Mouse (Mus musculus): ENCODE results near the gene Acot8. TPM values are rescaled to one million over a fixed set of nuclear protein-coding genes. Genes with fewer than 3 reads are reported as not detected.

The Acot8 gene
- polyA plus RNA-seq, 1 experiment from 2014 or later = 17.8 TPM

DNA sequence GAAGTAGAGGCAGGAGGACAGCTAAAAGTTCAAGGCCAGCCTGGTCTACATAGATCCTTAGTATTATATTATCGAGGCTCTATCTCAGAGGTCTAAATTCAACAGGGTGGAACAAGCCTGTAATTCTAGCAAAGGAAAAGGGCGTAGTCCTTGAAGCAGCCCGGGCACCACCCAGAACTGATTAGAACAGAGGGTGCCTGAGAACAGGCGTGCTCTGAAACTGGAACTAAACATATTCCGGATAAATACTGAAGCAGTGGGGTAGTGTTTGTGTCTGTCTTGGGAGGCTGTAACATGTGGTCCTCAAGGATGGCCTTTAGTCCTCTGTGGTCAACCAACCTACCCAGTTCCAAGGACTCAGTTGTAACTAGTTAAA is 30.7 kb downstream of the Acot8 start:
- no peak for DNase-seq (ENCODE audit: low spot score)
- Histone ChIP-seq H3K27ac (no peak overlapping the region), H3K9me3 (no peaks in the 10 kb centered on the region), H3K4me1 (peaks cover 21% of the 10 kb centered on the region), H3K27me3 (ENCODE audit: insufficient read depth, poor library complexity, severe bottlenecking) (peaks cover 22% of the 10 kb centered on the region), H3K4me3 (no peak overlapping the region), H3K36me3 (peaks cover 25% of the 10 kb centered on the region)
- 69% methylated on average over 5 of the region's 5 CpGs for WGBS

DNA sequence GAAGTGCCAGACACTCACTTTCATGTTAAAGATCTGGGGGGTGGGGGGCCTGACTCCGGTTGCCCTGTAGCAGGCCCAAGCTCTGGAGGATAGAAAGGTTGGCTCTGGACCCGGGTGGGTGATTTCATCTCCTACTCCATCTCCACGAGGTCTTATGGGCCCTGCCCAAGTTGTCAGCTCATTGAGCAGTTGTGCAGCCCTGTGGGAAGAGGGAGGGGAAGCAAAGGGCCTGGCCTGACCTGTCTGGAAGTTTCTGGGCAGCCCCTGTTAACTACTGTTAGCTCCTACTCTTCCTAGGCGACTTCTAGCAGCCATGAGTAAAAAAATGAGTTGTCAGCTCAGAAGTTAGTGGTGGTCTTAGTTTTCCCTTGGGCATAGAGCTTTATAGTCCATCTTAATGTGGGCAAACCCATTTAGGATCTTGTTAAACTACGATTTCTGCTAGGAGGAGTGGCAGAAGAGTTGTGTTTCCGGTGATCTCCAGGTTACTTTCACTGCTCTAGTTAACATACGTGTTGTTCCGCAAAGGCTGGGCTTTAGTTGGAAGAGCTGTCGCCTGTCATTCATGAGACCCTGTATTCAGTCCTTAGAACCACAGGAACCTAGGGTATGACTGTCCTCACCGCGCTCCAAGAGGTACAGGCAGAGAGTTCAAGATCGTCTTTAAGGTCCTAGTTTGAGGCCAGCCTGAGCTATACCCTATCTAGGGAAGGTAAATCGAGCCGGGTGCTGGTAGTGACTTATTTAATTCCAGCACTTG is 31.3 kb downstream of the Acot8 start:
- DNase-seq (ENCODE audit: low spot score) = no peak
- WGBS = 76% methylated on average over 14 of the region's 14 CpGs
- peaks cover 21% of the 10 kb centered on the region for H3K4me1 ChIP-seq
- peaks cover 25% of the 10 kb centered on the region for H3K36me3 ChIP-seq
- no peaks in the 10 kb centered on the region for H3K9me3 ChIP-seq
- no peak overlapping the region for H3K4me3 ChIP-seq
- peaks cover 21% of the 10 kb centered on the region for H3K27me3 ChIP-seq (ENCODE audit: insufficient read depth, poor library complexity, severe bottlenecking)
- H3K27ac ChIP-seq = no peak overlapping the region

DNA sequence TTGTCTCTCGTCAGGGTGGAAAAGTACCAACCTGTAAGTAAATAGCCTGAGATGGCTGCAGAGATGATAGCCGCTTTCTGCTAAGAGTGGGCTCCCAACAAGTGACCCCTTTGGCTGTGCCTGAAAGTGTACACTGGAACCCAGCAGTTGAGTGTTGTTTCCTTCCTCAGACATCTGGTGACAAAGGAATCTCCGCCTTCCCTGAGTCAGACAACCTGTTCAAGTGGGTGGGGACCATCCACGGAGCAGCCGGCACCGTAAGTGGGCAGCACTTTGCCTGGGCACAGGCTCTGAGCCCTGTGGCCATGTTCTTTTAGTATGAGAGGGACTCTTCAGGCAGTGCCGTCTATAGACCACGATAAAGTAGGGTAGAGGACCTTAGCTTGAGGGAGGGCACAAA is 33.6 kb downstream of the Acot8 start:
- no peak for DNase-seq (ENCODE audit: low spot score)
- Histone ChIP-seq H3K27me3 (ENCODE audit: insufficient read depth, poor library complexity, severe bottlenecking) (no peaks in the 10 kb centered on the region), H3K27ac (peak overlapping the region; percentile 97), H3K4me3 (peak overlapping the region; percentile 89), H3K9me3 (no peaks in the 10 kb centered on the region), H3K4me1 (peaks cover 21% of the 10 kb centered on the region), H3K36me3 (peaks cover 47% of the 10 kb centered on the region)
- WGBS = 77% methylated on average over 8 of the region's 8 CpGs

- no peak for DNase-seq (ENCODE audit: low spot score)
- Histone ChIP-seq H3K4me3 (peak overlapping the region; percentile 89), H3K36me3 (peaks cover 55% of the 10 kb centered on the region), H3K27me3 (ENCODE audit: insufficient read depth, poor library complexity, severe bottlenecking) (no peaks in the 10 kb centered on the region), H3K9me3 (no peaks in the 10 kb centered on the region), H3K27ac (peak overlapping the region; percentile 97), H3K4me1 (peaks cover 21% of the 10 kb centered on the region)
- WGBS = 4% methylated on average over 15 of the region's 15 CpGs
Measured at GRCm38 (mm10) chr2:164770279-164770678, 34.4 kb downstream of the Acot8 start.

DNA sequence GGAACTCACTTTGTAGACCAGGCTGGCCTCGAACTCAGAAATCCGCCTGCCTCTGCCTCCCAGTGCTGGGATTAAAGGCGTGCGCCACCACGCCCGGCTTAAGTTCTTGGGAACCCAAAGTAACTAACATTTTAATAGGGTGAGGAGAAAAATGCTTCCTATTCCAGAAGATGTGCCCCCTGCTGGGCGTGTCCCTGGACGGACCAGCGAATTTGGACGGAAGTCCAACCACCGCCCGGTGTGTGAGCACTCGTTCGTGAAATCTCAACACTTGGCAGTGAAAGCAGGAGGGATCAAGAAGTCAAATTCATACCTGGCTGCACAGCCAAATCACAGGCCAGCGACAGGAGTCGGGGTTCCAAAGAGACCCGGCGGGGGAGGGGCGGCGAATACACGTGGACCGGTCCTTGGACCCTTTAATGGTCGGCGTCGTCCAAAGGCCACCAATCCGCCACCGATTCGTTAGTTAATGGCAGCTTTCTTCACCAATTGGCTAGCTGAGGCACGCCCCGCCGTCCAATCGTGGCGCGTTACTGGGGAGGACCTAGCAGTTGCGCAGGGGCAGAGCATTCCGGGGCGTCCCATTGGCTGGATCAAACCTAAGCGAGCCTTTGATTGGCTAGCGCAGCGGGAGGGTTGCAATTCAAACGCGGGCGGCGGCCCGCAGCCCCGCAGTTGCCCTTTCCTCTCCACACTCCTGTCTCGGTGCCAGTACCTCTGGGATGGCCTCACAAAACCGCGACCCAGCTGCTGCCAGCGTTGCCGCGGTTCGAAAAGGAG is 35.2 kb downstream of the Acot8 start, which contains the start of gene Ube2c:
Gene Ube2c, plus strand, starts transcription at position 641 of the 780 bp plus-strand sequence.
- Histone ChIP-seq H3K4me1 (peaks cover 21% of the 10 kb centered on the region), H3K27ac (peak within 1 kb of the TSS; percentile 97), H3K4me3 (peak within 1 kb of the TSS; percentile 89), H3K9me3 (no peaks in the 10 kb centered on the region), H3K27me3 (ENCODE audit: insufficient read depth, poor library complexity, severe bottlenecking) (no peaks in the 10 kb centered on the region), H3K36me3 (peaks cover 62% of the 10 kb centered on the region)
- DNase-seq (ENCODE audit: low spot score) = peak; percentile 100
- 2% methylated on average over 53 of the region's 53 CpGs for WGBS

DNA sequence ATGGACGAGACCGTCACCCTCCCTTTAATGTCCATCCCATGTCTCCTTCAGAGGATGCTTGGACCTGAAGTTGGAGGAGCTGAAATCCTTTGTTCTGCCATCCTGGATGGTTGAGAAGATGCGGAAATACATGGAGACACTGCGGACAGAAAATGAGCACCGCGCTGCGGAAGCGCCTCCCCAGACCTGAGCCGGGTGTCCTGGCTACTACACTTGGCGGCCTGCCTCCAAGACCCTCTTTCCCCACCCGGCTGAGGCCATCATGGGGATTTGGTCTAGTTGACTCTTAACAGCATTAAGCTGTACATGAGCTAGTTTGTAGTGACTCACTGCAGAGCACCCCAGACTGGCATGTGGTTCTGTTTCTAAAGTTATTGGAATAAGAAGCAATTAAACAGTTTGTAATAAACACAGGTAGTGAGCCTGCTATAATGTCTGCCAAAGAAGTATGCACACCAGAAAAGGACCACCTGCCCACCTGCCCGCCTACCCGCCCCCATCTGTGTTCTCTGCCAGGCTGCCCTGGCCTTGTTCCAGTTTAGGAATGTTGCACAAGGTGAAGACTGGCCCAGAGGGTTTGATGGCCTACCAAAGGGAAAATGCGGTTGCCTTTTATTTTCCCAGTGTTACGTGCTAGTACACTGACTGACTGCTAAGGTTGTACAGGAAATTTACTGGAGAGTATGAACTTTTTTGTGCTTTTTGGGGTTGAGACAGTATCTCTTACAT is 36.7 kb downstream of the Acot8 start:
- no peak overlapping the region for H3K27ac ChIP-seq

DNA sequence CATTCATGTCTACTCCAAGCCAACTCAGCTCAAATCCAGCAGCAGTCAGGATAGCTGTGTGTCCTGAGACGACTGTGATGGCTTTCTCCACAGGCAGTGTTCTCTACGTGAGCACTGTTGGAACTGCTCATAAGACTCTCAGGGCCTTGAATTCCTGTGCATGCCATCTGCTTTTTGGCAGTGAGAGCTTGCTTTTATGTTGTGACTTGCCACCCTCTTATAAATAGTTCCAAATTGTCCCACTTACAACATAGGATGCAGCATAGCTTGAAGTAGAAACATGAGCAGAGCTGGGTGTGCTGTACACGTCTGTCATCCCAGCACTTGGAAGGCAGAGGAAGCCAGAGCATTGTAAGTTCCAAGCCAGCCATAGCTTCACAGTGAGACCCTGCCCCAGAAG is 38.8 kb downstream of the Acot8 start:
- Histone ChIP-seq H3K27ac (no peak overlapping the region), H3K4me1 (peaks cover 16% of the 10 kb centered on the region), H3K27me3 (ENCODE audit: insufficient read depth, poor library complexity, severe bottlenecking) (no peaks in the 10 kb centered on the region), H3K36me3 (peaks cover 69% of the 10 kb centered on the region), H3K4me3 (no peak overlapping the region), H3K9me3 (no peaks in the 10 kb centered on the region)
- 66% methylated on average over 3 of the region's 3 CpGs for WGBS
- DNase-seq (ENCODE audit: low spot score) = no peak

More for the DNA sequence above, 36.7 kb downstream of the Acot8 start:
- Histone ChIP-seq H3K9me3 (no peaks in the 10 kb centered on the region), H3K4me3 (no peak overlapping the region), H3K36me3 (peaks cover 68% of the 10 kb centered on the region), H3K4me1 (peaks cover 23% of the 10 kb centered on the region), H3K27me3 (ENCODE audit: insufficient read depth, poor library complexity, severe bottlenecking) (no peaks in the 10 kb centered on the region)
- no peak for DNase-seq (ENCODE audit: low spot score)
- WGBS = 94% methylated on average over 15 of the region's 15 CpGs

DNA sequence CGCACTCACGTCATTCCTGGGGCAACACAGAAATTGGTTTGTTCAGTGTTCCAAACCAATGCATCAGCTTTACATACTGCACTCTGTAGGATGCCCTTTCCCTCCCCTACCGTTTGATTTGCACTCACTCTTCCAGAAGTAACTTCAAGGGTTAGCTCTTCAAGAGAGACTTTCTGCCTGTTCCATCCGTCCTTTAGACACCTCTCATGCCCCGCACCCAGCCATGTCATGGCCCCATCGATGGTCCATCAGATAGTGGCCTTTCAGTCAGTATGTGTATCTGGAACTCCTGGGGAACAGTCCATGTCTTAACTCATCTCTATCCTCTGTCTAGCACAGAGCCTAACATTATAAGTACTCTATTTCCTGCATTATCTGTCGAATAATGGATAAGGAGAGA is 42.1 kb downstream of the Acot8 start:
- DNase-seq (ENCODE audit: low spot score) = no peak
- no peak overlapping the region for H3K4me3 ChIP-seq
- WGBS = 88% methylated on average over 7 of the region's 7 CpGs
- H3K9me3 ChIP-seq = no peaks in the 10 kb centered on the region
- no peak overlapping the region for H3K27ac ChIP-seq
- peaks cover 11% of the 10 kb centered on the region; the same call in 1 of the 2 replicates for H3K4me1 ChIP-seq
- H3K36me3 ChIP-seq = peaks cover 94% of the 10 kb centered on the region
- no peaks in the 10 kb centered on the region for H3K27me3 ChIP-seq (ENCODE audit: insufficient read depth, poor library complexity, severe bottlenecking)

- peaks cover 94% of the 10 kb centered on the region for H3K36me3 ChIP-seq
- no peak for DNase-seq (ENCODE audit: low spot score)
- H3K9me3 ChIP-seq = no peaks in the 10 kb centered on the region
- 97% methylated on average over 4 of the region's 4 CpGs for WGBS
- no peaks in the 10 kb centered on the region for H3K27me3 ChIP-seq (ENCODE audit: insufficient read depth, poor library complexity, severe bottlenecking)
- peaks cover 11% of the 10 kb centered on the region; the same call in 1 of the 2 replicates for H3K4me1 ChIP-seq
- H3K27ac ChIP-seq = no peak overlapping the region
- H3K4me3 ChIP-seq = no peak overlapping the region
Measured at GRCm38 (mm10) chr2:164761971-164762370, 42.7 kb downstream of the Acot8 start.

- Histone ChIP-seq H3K27ac (no peak overlapping the region), H3K9me3 (no peaks in the 10 kb centered on the region), H3K27me3 (ENCODE audit: insufficient read depth, poor library complexity, severe bottlenecking) (no peaks in the 10 kb centered on the region), H3K36me3 (peaks cover 94% of the 10 kb centered on the region), H3K4me1 (peaks cover 11% of the 10 kb centered on the region; the same call in 1 of the 2 replicates), H3K4me3 (no peak overlapping the region)
- 89% methylated on average over 2 of the region's 2 CpGs for WGBS
- no peak for DNase-seq (ENCODE audit: low spot score)
Measured at GRCm38 (mm10) chr2:164761502-164761901, 43.2 kb downstream of the Acot8 start.

- H3K27me3 ChIP-seq (ENCODE audit: insufficient read depth, poor library complexity, severe bottlenecking) = no peaks in the 10 kb centered on the region
- 82% methylated on average over 4 of the region's 4 CpGs for WGBS
- peaks cover 20% of the 10 kb centered on the region for H3K4me1 ChIP-seq
- no peak overlapping the region for H3K4me3 ChIP-seq
- no peak for DNase-seq (ENCODE audit: low spot score)
- peaks cover 94% of the 10 kb centered on the region for H3K36me3 ChIP-seq
- H3K27ac ChIP-seq = no peak overlapping the region
- H3K9me3 ChIP-seq = no peaks in the 10 kb centered on the region
Measured at GRCm38 (mm10) chr2:164760059-164760833, 44.4 kb downstream of the Acot8 start.

- Histone ChIP-seq H3K9me3 (no peaks in the 10 kb centered on the region), H3K4me1 (peaks cover 35% of the 10 kb centered on the region), H3K36me3 (peaks cover 100% of the 10 kb centered on the region), H3K27me3 (ENCODE audit: insufficient read depth, poor library complexity, severe bottlenecking) (no peaks in the 10 kb centered on the region), H3K4me3 (no peak overlapping the region), H3K27ac (no peak overlapping the region)
- no peak for DNase-seq (ENCODE audit: low spot score)
- 64% methylated on average over 1 of the region's 1 CpGs for WGBS
Measured at GRCm38 (mm10) chr2:164758692-164759091, 46.0 kb downstream of the Acot8 start.

Measured in heart, embryonic 10.5 days (tissue).